Mouse (Mus musculus) E14TG2a.4 (cell line): Measurements from ENCODE around the gene Rdm1.

Experiments used
- CTCF ChIP-seq: conservative IDR thresholded peaks from 2 replicates; pipeline ENCODE4 v1.5.1; 2014; ENCODE audit warnings: low read length
- NANOG ChIP-seq: IDR thresholded peaks from 2 replicates; pipeline ENCODE4 v1.6.1; 2014; ENCODE audit warnings: borderline replicate concordance, low read length, mixed read lengths
- POU5F1 ChIP-seq: IDR thresholded peaks from 2 replicates; pipeline ENCODE4 v1.6.1; 2014; ENCODE audit warnings: low read length, borderline replicate concordance

GRCm38 (mm10) chr11:101616948-101617767 is 9.8 kb upstream of the Rdm1 start:
- TF ChIP-seq CTCF (no peak), POU5F1 (no peak), NANOG (no peak)
